Mouse (Mus musculus): ENCODE results near the gene Tenm4. TPM values are rescaled to one million over a fixed set of nuclear protein-coding genes. Genes with fewer than 3 reads are reported as not detected.

Tenm4 gene
- polyA plus RNA-seq, 1 experiment from 2014 or later: 62.8 TPM

DNA sequence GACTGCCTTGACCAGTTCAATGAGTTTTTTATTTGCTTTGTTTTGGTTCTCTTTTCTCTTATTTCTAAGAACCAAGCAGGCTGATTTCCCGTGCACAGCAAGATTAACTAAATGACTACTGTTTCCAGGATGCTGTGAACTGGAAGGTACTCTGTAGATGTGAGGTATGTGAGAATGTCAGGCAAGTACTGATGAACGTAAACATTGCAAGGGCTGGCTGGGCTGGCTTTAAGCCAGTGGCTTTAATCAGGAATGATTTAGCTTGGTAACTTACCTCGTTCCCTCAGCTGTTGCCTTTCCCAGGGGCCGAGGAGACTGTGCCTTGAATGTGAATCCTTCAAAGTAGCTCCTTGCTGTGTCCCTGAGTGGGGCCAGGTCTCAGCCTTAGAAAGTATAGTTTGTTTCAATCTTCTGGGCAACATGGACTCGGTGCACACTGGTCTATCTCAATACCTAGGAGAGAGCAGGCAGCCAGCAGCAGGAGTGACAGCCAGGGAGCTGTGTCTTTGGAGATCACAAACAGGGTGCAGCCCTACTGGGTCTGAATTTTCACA is 134.4 kb downstream of the Tenm4 start:
- 58% methylated on average over 5 of the region's 5 CpGs for WGBS
- Histone ChIP-seq H3K4me1 (peaks cover 24% of the 10 kb centered on the region), H3K36me3 (no peaks in the 10 kb centered on the region), H3K9me3 (no peaks in the 10 kb centered on the region), H3K9ac (no peak overlapping the region), H3K4me3 (no peak overlapping the region), H3K27ac (no peak overlapping the region), H3K27me3 (no peaks in the 10 kb centered on the region), H3K4me2 (replicated peaks) (no peak overlapping the region)
- ATAC-seq (ENCODE audit: insufficient number of reproducible peaks, insufficient read depth, low FRiP score, low TSS enrichment): no peak

DNA sequence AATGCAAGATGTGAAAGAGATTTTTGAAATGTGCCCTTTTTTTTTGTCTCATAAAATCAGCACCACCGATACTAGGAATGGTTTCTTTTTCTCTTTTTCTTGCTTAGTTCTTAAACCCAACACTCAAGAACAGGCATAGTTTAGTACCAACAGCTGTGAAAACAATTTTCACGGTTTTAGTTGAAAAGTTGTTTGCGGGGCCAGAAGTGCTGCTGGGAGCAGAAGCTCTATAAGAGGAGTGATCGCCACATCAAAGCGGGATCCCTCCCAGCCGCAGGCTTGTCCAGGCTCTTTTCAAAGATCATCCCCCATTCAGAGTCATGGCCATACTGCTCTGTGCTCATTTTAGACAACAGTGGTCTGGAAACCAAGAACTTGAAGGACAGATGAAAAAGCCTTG is 137.1 kb downstream of the Tenm4 start:
- WGBS: 48% methylated on average over 6 of the region's 6 CpGs
- H3K9ac ChIP-seq: no peak overlapping the region
- H3K27me3 ChIP-seq: no peaks in the 10 kb centered on the region
- H3K4me2 ChIP-seq (replicated peaks): no peak overlapping the region
- no peak for ATAC-seq (ENCODE audit: insufficient number of reproducible peaks, insufficient read depth, low FRiP score, low TSS enrichment)
- H3K9me3 ChIP-seq: no peaks in the 10 kb centered on the region
- H3K36me3 ChIP-seq: no peaks in the 10 kb centered on the region
- H3K4me3 ChIP-seq: no peak overlapping the region
- no peak overlapping the region for H3K27ac ChIP-seq
- peaks cover 19% of the 10 kb centered on the region for H3K4me1 ChIP-seq

DNA sequence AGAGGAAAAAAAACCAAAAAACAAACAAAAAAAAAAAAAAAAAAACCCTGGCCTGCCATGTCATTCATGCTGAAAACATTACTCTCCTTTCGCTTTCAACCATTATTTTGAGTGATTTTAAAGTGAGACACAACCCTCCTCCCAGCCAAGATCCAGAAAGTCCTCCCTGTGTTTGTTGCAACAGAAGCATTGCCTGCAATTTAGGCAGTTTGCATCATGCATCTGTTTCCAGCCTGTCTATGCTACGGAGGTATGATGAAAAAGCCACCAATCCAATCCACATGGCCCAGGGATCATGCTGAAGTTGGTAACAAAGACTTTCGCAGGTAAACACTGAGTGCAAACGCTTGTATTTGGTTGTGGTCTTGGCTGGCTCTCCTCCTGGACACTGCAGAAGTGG is 158.3 kb downstream of the Tenm4 start:
- Histone ChIP-seq H3K27ac (no peak overlapping the region), H3K27me3 (no peaks in the 10 kb centered on the region), H3K36me3 (peaks cover 11% of the 10 kb centered on the region), H3K4me3 (no peak overlapping the region), H3K4me1 (no peaks in the 10 kb centered on the region), H3K9me3 (peaks cover 6% of the 10 kb centered on the region), H3K9ac (no peak overlapping the region), H3K4me2 (replicated peaks) (no peak overlapping the region)
- WGBS: 88% methylated on average over 4 of the region's 4 CpGs
- ATAC-seq (ENCODE audit: insufficient number of reproducible peaks, insufficient read depth, low FRiP score, low TSS enrichment): no peak

DNA sequence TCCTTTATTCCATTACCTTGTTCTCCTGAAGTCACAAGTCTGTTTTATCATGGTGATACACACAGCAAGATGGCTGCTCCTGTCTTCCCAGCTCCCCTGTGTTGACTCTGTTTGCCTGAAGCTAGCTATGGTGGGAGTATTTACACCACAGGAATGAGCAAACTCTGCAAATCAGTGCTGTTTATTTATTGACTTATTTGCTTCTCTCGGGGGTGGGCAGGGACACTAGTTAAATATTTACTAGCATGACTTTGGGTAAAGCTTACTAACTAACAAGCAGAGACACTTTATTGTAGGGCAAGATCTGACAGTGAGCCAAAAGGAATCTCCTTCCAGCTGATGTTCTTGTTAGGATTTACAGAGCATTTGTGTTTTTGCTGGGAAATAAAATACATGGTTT is 160.1 kb downstream of the Tenm4 start:
- no peak for ATAC-seq (ENCODE audit: insufficient number of reproducible peaks, insufficient read depth, low FRiP score, low TSS enrichment)
- no peaks in the 10 kb centered on the region for H3K27me3 ChIP-seq
- no peaks in the 10 kb centered on the region for H3K4me1 ChIP-seq
- no peak overlapping the region for H3K27ac ChIP-seq
- no peak overlapping the region for H3K9ac ChIP-seq
- H3K4me2 ChIP-seq (replicated peaks): no peak overlapping the region
- no peak overlapping the region for H3K4me3 ChIP-seq
- 72% methylated on average over 1 of the region's 1 CpGs for WGBS
- no peaks in the 10 kb centered on the region for H3K36me3 ChIP-seq
- H3K9me3 ChIP-seq: no peaks in the 10 kb centered on the region

DNA sequence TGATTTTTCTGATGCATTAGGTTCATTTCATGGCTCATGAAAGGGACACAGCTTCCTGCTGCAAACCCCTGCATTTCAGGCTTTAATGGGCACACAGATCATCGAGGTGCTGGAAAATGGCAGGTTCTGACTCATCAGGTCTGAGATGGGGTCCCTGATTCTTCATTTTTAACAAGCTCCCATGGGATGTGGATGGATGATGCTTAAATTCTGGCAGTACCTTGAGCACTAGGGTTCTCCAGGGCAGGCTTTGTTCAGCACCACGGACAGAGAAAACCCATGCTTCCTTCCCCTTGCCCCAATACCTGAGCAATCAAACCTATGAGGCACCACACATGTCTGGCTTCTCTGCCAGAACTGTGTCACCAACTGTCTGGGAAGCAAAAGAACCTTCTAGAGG is 163.3 kb downstream of the Tenm4 start:
- Histone ChIP-seq H3K4me3 (no peak overlapping the region), H3K9ac (no peak overlapping the region), H3K27me3 (no peaks in the 10 kb centered on the region), H3K36me3 (no peaks in the 10 kb centered on the region), H3K9me3 (no peaks in the 10 kb centered on the region), H3K27ac (no peak overlapping the region), H3K4me2 (replicated peaks) (no peak overlapping the region), H3K4me1 (no peaks in the 10 kb centered on the region)
- ATAC-seq (ENCODE audit: insufficient number of reproducible peaks, insufficient read depth, low FRiP score, low TSS enrichment): no peak
- 39% methylated on average over 2 of the region's 2 CpGs for WGBS

DNA sequence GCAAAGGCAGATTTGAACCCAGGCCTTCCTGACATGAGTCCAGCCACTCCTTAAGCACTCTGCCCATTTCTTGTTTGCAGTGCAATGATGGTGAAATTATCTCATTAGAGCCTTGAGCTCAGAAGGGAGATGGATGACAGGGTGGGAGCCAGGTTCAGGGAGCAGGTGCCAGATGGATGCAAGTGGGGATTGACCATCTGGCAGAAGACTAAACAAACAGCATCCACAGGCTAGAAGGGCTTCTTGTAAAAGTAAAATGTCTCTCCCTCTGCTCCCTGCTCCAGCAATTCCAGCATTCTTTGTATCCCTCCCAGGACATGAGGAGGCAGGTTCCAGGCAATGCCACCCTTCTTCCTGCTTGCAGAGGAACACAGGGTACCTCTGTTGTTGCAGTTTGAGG is 165.3 kb downstream of the Tenm4 start:
- Histone ChIP-seq H3K9ac (no peak overlapping the region), H3K27me3 (no peaks in the 10 kb centered on the region), H3K9me3 (no peaks in the 10 kb centered on the region), H3K4me3 (no peak overlapping the region), H3K4me2 (replicated peaks) (no peak overlapping the region), H3K4me1 (no peaks in the 10 kb centered on the region), H3K27ac (no peak overlapping the region), H3K36me3 (no peaks in the 10 kb centered on the region)
- no peak for ATAC-seq (ENCODE audit: insufficient number of reproducible peaks, insufficient read depth, low FRiP score, low TSS enrichment)

DNA sequence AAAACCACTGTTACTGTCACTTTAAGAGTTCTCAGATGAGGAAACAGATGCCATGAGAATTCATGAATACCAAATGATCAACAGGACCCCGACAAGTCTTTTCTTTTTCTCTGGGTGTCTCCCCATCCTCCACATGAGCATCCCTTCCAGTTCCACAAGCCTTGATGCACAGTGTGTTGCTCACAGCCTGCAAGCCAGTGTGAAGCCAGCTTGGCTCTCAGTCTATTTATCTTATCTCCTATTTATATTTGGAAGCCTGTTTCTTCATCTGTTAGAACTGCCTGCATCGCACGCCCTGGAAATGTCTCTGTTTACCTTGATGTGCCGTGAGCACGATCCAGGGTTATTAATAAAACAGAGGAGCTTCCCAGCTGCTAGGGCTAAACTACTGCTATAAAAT is 169.8 kb downstream of the Tenm4 start:
- ATAC-seq (ENCODE audit: insufficient number of reproducible peaks, insufficient read depth, low FRiP score, low TSS enrichment): no peak

DNA sequence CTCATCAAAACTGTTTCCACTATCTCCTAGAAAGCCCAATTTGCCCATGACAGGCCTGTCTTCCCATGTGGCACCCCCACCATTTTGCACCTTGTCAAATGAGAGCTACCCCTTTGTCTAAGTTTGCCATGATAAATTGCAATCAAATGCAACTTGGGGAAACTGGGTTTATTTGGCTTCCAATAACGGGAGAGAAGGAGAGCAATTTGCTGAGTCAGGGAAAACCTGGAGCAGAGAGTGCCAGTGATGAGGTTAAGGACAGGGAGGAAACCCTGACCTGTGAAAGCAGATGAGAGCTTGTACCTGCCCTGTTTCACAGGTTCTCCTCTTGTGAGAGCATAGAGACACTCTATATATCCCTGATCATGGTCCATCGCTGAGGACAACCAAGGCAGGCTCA is 170.4 kb downstream of the Tenm4 start:
- Histone ChIP-seq H3K4me1 (no peaks in the 10 kb centered on the region), H3K27me3 (no peaks in the 10 kb centered on the region), H3K27ac (no peak overlapping the region), H3K4me2 (replicated peaks) (no peak overlapping the region), H3K9ac (no peak overlapping the region), H3K36me3 (no peaks in the 10 kb centered on the region), H3K4me3 (no peak overlapping the region), H3K9me3 (no peaks in the 10 kb centered on the region)
- WGBS: 89% methylated on average over 2 of the region's 2 CpGs
- ATAC-seq (ENCODE audit: insufficient number of reproducible peaks, insufficient read depth, low FRiP score, low TSS enrichment): no peak

More for the DNA sequence above, 169.8 kb downstream of the Tenm4 start:
- H3K9me3 ChIP-seq: no peaks in the 10 kb centered on the region
- no peaks in the 10 kb centered on the region for H3K36me3 ChIP-seq
- no peak overlapping the region for H3K4me2 ChIP-seq (replicated peaks)
- 74% methylated on average over 5 of the region's 5 CpGs for WGBS
- H3K4me1 ChIP-seq: no peaks in the 10 kb centered on the region
- H3K27ac ChIP-seq: no peak overlapping the region
- no peak overlapping the region for H3K9ac ChIP-seq
- H3K4me3 ChIP-seq: no peak overlapping the region
- no peaks in the 10 kb centered on the region for H3K27me3 ChIP-seq

DNA sequence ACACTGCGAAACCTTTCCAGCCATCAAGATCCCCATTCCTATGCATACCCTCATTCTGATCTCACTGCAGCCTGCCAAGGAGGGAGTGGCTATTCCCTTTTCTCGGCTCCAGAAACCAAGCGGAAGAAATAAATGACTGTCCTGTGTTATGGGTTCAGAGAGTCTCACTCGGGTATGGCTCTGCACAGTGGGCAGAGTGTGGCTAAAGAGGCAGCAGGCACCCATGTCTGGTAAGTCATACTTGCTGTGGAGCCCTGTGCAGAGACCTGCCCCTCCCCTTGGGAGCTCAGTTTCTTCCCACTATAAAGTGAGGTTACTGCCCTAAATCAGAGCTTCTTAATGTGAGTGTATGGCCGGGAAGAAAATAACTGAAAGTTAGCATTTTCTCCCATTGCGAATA is 171.9 kb downstream of the Tenm4 start:
- Histone ChIP-seq H3K4me1 (no peaks in the 10 kb centered on the region), H3K27ac (no peak overlapping the region), H3K9ac (no peak overlapping the region), H3K9me3 (no peaks in the 10 kb centered on the region), H3K4me2 (replicated peaks) (no peak overlapping the region), H3K36me3 (no peaks in the 10 kb centered on the region), H3K4me3 (no peak overlapping the region), H3K27me3 (no peaks in the 10 kb centered on the region)
- ATAC-seq (ENCODE audit: insufficient number of reproducible peaks, insufficient read depth, low FRiP score, low TSS enrichment): no peak
- WGBS: 87% methylated on average over 6 of the region's 6 CpGs

DNA sequence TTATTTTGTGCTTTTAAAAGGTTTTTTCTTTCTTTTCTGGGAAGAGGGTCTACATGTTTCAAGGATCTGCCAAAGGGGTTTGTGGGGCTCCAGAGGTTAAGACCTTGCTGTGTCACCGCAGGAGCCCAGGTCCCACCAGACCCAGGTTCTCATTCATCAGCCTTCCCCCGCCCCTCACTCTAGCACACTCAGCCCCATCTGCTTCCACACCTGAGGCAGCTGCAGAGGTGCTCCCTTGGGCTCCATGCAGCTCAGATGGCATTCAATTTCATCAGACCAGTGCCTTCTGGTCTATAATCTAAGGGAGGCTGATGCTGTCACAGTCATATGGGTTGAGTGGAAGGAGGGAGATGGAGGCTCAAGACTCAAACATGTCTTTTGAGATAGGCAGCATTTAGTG is 172.6 kb downstream of the Tenm4 start:
- H3K9me3 ChIP-seq: no peaks in the 10 kb centered on the region
- no peaks in the 10 kb centered on the region for H3K27me3 ChIP-seq
- no peaks in the 10 kb centered on the region for H3K4me1 ChIP-seq
- no peak overlapping the region for H3K27ac ChIP-seq
- WGBS: 87% methylated on average over 2 of the region's 2 CpGs
- no peak for ATAC-seq (ENCODE audit: insufficient number of reproducible peaks, insufficient read depth, low FRiP score, low TSS enrichment)
- H3K36me3 ChIP-seq: no peaks in the 10 kb centered on the region
- no peak overlapping the region for H3K4me2 ChIP-seq (replicated peaks)
- no peak overlapping the region for H3K9ac ChIP-seq
- no peak overlapping the region for H3K4me3 ChIP-seq

DNA sequence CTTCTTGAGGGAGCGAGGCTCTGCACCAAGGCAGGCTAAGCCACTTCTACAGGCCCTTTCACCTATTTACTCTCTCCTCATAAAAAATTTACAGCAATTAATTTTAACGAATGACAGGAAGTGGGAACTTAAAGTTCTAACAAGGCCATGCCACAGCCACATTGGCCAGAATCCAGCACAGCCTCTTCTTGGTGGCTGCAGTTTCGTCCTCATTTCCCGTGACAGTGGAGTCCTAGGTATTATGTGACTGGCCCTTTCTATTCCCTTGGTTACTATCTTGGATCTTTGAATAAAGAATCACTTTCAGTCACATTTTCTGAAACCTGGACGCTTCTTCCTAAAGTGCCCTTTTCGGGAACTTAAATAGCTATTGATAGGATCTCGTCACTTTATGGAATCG is 181.6 kb downstream of the Tenm4 start:
- H3K4me3 ChIP-seq: no peak overlapping the region
- H3K9me3 ChIP-seq: no peaks in the 10 kb centered on the region
- peaks cover 9% of the 10 kb centered on the region; the same call in 1 of the 2 replicates for H3K4me1 ChIP-seq
- no peak overlapping the region for H3K27ac ChIP-seq
- no peaks in the 10 kb centered on the region for H3K27me3 ChIP-seq
- no peaks in the 10 kb centered on the region for H3K36me3 ChIP-seq
- no peak overlapping the region for H3K9ac ChIP-seq
- 77% methylated on average over 8 of the region's 8 CpGs for WGBS
- H3K4me2 ChIP-seq (replicated peaks): no peak overlapping the region
- ATAC-seq (ENCODE audit: insufficient number of reproducible peaks, insufficient read depth, low FRiP score, low TSS enrichment): no peak

DNA sequence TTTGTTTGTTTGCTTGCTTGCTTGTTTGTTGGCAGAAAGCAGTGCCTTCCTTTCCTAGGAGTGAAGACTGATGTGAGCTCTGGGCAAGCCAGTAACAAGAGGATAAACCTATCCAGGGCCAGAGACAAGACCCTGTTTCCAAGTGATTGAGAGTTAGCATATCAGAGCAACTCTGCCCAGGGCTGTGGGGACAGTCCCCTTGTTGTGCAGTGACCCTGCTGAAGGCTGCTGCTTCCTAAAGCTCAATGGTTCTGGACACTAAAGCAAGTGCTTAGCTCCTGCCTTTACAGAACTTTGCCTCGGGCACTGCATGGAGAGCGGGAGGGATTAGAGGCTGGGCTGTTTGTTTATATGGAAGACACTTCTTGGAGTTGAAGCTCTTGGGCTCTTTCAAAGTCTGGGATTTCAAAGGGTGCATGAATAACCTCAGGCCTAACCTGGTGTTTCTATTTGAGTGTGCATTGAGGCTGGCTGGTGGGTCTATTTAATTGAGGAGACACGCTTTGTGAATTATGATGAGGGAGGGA is 185.3 kb downstream of the Tenm4 start:
- H3K36me3 ChIP-seq: no peaks in the 10 kb centered on the region
- no peak for ATAC-seq (ENCODE audit: insufficient number of reproducible peaks, insufficient read depth, low FRiP score, low TSS enrichment)
- H3K9me3 ChIP-seq: no peaks in the 10 kb centered on the region
- peaks cover 13% of the 10 kb centered on the region; the same call in 1 of the 2 replicates for H3K4me1 ChIP-seq
- no peaks in the 10 kb centered on the region for H3K27me3 ChIP-seq
- no peak overlapping the region for H3K4me3 ChIP-seq
- H3K27ac ChIP-seq: no peak overlapping the region
- 19% methylated on average over 3 of the region's 3 CpGs for WGBS
- H3K4me2 ChIP-seq (replicated peaks): no peak overlapping the region
- no peak overlapping the region for H3K9ac ChIP-seq

DNA sequence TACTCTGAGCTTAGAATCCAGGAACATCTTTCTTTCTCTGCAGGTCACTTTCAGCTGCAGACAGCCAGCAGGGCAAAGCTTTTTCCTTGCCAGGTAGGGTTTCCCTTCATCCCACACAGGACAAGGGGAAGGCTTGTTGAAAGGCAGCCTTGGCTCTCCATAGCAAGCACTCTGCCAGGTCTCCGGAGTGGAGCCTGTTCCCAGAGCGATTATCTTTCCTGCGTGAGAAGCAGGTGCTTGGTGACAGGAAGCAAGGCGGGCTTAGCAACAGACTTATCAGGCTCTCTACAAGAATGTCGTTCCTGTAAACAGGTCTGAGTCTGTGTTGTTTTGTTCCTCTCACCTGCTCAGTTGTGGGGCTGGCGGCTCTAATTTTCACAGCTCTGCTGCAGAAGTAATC is 186.5 kb downstream of the Tenm4 start:
- WGBS: 50% methylated on average over 6 of the region's 6 CpGs
- no peak overlapping the region for H3K9ac ChIP-seq

More for the DNA sequence above, 186.5 kb downstream of the Tenm4 start:
- Histone ChIP-seq H3K27ac (no peak overlapping the region), H3K9me3 (no peaks in the 10 kb centered on the region), H3K4me3 (no peak overlapping the region), H3K4me2 (replicated peaks) (no peak overlapping the region), H3K4me1 (peaks cover 13% of the 10 kb centered on the region; the same call in 1 of the 2 replicates), H3K36me3 (no peaks in the 10 kb centered on the region), H3K27me3 (no peaks in the 10 kb centered on the region)
- peak; percentile 44; the same call in 1 of the 2 replicates for ATAC-seq (ENCODE audit: insufficient number of reproducible peaks, insufficient read depth, low FRiP score, low TSS enrichment)

All from embryonic facial prominence, embryonic 12.5 days (tissue).